9 mouse cellular contexts compared by ENCODE assay signal in the genomic region with DNA sequence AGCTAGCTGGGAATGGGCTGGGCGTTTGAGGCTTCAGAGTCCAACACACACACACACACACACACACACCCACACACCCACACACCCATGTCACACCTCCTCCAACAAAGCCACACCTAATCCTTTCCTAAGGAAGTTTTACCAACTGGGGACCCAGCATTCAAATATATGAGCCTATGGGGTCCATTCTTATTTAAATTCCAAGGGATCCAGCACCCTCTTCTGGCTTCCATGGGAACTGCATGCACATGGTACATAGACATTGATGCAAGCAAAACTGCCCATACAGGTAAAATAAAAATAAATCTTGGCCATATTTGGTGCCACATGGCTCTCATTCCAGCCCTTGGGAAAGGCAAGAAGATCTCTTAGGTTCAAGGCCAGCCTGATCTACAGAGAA. TPM values are rescaled to one million over a fixed set of nuclear protein-coding genes. Genes with fewer than 3 reads are reported as not detected.
DNase-seq lines count a peak whose midpoint lies in the region; ATAC-seq and TF ChIP-seq lines count a peak whose summit lies in the region.
"Had no signal": no experiment of that assay in that cellular context is flagged by ENCODE, and none has a peak within 500 bp of the region (broad histone marks: within the 10 kb centered on the region; RNA-seq: fewer than 3 reads in every experiment).

No protein-coding gene starts in this region.

- TF ChIP-seq CTCF in stomach, postnatal 0 days (IDR thresholded peaks at IDR 0.05; ENCODE audit: low read depth), result peak; percentile 78

- H3K36me3 ChIP-seq in stomach, postnatal 0 days (ENCODE audit: control insufficient read depth, insufficient read depth, low read length), result peaks cover 15% of the 10 kb centered on the region
- H3K36me3 ChIP-seq in forebrain, embryonic 15.5 days, result peaks cover 21% of the 10 kb centered on the region

- WGBS in stomach, postnatal 0 days, result 56% methylated on average over 1 of the region's 1 CpGs
- 94% methylated on average over 1 of the region's 1 CpGs for whole genome bisulfite sequencing in forebrain, embryonic 15.5 days

- H3K4me3 ChIP-seq in stomach, postnatal 0 days (ENCODE audit: low read depth, low read length), result no peak overlapping the region
- H3K4me3 ChIP-seq in forebrain, embryonic 15.5 days, result no peak overlapping the region
- H3K4me3 ChIP-seq: liver, embryonic 15.5 days had no signal

- H3K4me2 ChIP-seq in stomach, postnatal 0 days (replicated peaks; ENCODE audit: low read depth), result no peak overlapping the region
- no peak overlapping the region for H3K4me2 ChIP-seq in forebrain, embryonic 15.5 days (replicated peaks)
- H3K4me2 ChIP-seq: liver, embryonic 15.5 days had no signal

- ATAC-seq in stomach, postnatal 0 days (ENCODE audit: low FRiP score, low TSS enrichment), result peak; percentile 57
- no peak for ATAC-seq in forebrain, embryonic 15.5 days (replicated peaks)

- H3K9ac ChIP-seq in stomach, postnatal 0 days (ENCODE audit: low read length), result no peak overlapping the region
- H3K9ac ChIP-seq in forebrain, embryonic 15.5 days (replicated peaks), result no peak overlapping the region
- H3K9ac ChIP-seq: liver, embryonic 15.5 days had no signal

- peak; percentile 46 for DNase-seq in cerebellum, adult 9-10 months
- no peak for DNase-seq in cerebellum, adult 8-10 months
- DNase-seq in layer of hippocampus, postnatal 10 days (ENCODE audit: low spot score in 2 of 2), result peak; percentile 33 to 40
- no peak for DNase-seq in layer of hippocampus, postnatal 36 days
- peak; percentile 66 for DNase-seq in ES-CJ7 (ENCODE audit: low read depth, low spot score)
- peak; percentile 14 for DNase-seq in fibroblast of lung, adult 2 months (ENCODE audit: low read depth)
- DNase-seq in stomach, postnatal 0 days (ENCODE audit: low spot score), result peak; percentile 50

- H3K27me3 ChIP-seq in stomach, postnatal 0 days (ENCODE audit: control insufficient read depth, insufficient read depth, low read length), result no peaks in the 10 kb centered on the region
- H3K27me3 ChIP-seq in forebrain, embryonic 15.5 days, result no peaks in the 10 kb centered on the region
- H3K27me3 ChIP-seq: liver, embryonic 15.5 days had no signal

- no peaks in the 10 kb centered on the region for H3K9me3 ChIP-seq in stomach, postnatal 0 days (ENCODE audit: control insufficient read depth, low read length)
- no peaks in the 10 kb centered on the region for H3K9me3 ChIP-seq in forebrain, embryonic 15.5 days
- H3K9me3 ChIP-seq: liver, embryonic 15.5 days had no signal

- no peak for TF ChIP-seq EP300 in stomach, postnatal 0 days (optimal IDR thresholded peaks at IDR 0.05)

- no peaks in the 10 kb centered on the region for H3K4me1 ChIP-seq in stomach, postnatal 0 days (replicated peaks; ENCODE audit: control insufficient read depth, insufficient read depth)
- H3K4me1 ChIP-seq in forebrain, embryonic 15.5 days, result no peaks in the 10 kb centered on the region

- H3K27ac ChIP-seq in stomach, postnatal 0 days (replicated peaks), result no peak overlapping the region
- no peak overlapping the region for H3K27ac ChIP-seq in forebrain, embryonic 15.5 days (replicated peaks)

RNA-seq across cellular contexts. Expression of gene Nipsnap2, which starts 16.1 kb away (rescaled TPM):
- 10 to 100 TPM; 78.1 to 79.6 TPM for total RNA-seq in layer of hippocampus, postnatal 10 days (2021)
- total RNA-seq in layer of hippocampus, postnatal 36 days (2021), result 10 to 100 TPM; 75.4 to 76.4 TPM
- polyA plus RNA-seq in stomach, postnatal 0 days (2015; fragmentation: Nextera tagmentation; extraction: Ambion mirVana), result 87.1 and 92.5 TPM in 2 replicates
- polyA plus RNA-seq in forebrain, embryonic 15.5 days (2015; fragmentation: Nextera tagmentation; extraction: Ambion mirVana), result 75.0 and 79.4 TPM in 2 replicates

RNA-seq across cellular contexts. Expression of gene Mrps17, which starts 25.7 kb away (rescaled TPM):
- 10 to 100 TPM; 72.6 to 81.5 TPM for total RNA-seq in layer of hippocampus, postnatal 10 days (2021)
- 10 to 100 TPM; 75.0 to 87.6 TPM for total RNA-seq in layer of hippocampus, postnatal 36 days (2021)
- polyA plus RNA-seq in stomach, postnatal 0 days (2015; fragmentation: Nextera tagmentation; extraction: Ambion mirVana), result 135 and 140 TPM in 2 replicates
- 189 TPM in 2 replicates for polyA plus RNA-seq in forebrain, embryonic 15.5 days (2015; fragmentation: Nextera tagmentation; extraction: Ambion mirVana)

RNA-seq across cellular contexts. Expression of gene Sept14, which starts 32.7 kb away (rescaled TPM):
- not detected for total RNA-seq in layer of hippocampus, postnatal 10 days (2021)
- not detected for total RNA-seq in layer of hippocampus, postnatal 36 days (2021)
- not detected in 2 replicates for polyA plus RNA-seq in stomach, postnatal 0 days (2015; fragmentation: Nextera tagmentation; extraction: Ambion mirVana)
- polyA plus RNA-seq in forebrain, embryonic 15.5 days (2015; fragmentation: Nextera tagmentation; extraction: Ambion mirVana), result not detected in 2 replicates
- polyA plus RNA-seq: liver, embryonic 15.5 days had no signal

RNA-seq across cellular contexts. Expression of gene Psph, which starts 46.3 kb away (rescaled TPM):
- 10 to 100 TPM; 23.7 to 28.5 TPM for total RNA-seq in layer of hippocampus, postnatal 10 days (2021)
- 10 to 100 TPM; 27.5 to 28.9 TPM for total RNA-seq in layer of hippocampus, postnatal 36 days (2021)
- polyA plus RNA-seq in stomach, postnatal 0 days (2015; fragmentation: Nextera tagmentation; extraction: Ambion mirVana), result 28.8 and 31.1 TPM in 2 replicates
- polyA plus RNA-seq in forebrain, embryonic 15.5 days (2015; fragmentation: Nextera tagmentation; extraction: Ambion mirVana), result 47.9 and 48.0 TPM in 2 replicates

Comparison
In these comparisons a context has a peak if more than half of its experiments do, and no peak if none do; other contexts are left out.
1. DNase-seq: peak in cerebellum, adult 9-10 months (single experiment), layer of hippocampus, postnatal 10 days (2 of 2), ES-CJ7 (single experiment), fibroblast of lung, adult 2 months (single experiment) and stomach, postnatal 0 days (single experiment); none in cerebellum, adult 8-10 months (single experiment) and layer of hippocampus, postnatal 36 days (0 of 2).